Mouse (Mus musculus): ENCODE measurements around the gene Aldh3a1.
"Not testable (repeated sequence)": the region's sequence is repeated elsewhere in the genome, so short reads cannot be mapped to it uniquely, and the experiment has no call there.

Gene Aldh3a1

DNA sequence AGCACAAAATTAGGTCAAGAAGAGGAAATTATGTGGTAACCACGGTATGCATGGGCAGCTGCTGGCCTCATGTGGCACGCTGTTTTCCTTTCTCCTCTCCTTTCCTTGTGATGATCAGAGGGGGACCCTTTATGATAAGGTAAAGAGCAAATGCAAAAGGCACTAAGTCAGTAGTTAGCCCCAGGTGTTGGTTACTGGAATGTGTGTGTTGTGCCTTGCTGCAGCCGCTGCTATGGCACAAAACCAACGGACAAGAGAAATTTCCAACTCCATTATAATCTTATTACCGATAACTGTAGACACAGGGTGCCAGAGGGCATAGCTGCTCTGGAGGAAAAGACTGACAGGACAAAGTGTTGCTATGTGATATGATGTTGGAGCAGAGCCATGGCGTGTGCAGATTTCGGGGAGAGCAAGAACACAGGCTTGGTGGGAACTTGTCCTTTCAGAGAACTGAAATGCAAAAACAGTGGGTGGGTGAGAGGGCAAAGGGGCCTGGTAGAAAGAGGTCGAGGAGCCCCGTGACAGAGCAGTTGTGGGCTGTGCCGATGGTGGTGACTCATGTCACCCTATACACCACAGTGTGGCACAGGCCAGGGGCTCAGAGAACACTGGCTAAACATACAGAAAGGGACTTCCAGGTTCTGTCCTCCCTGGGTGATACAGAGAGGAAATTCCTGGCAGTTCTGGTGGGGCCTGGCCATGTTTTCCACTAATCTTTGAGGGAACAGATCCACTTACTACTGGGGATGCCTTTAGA is at the start of gene Aldh3a1:
TSS of gene Aldh3a1 (plus strand) at position 51 of the 760 bp plus-strand sequence.
- ATAC-seq (ENCODE audit: insufficient number of reproducible peaks, low FRiP score, low TSS enrichment): no peak

DNA sequence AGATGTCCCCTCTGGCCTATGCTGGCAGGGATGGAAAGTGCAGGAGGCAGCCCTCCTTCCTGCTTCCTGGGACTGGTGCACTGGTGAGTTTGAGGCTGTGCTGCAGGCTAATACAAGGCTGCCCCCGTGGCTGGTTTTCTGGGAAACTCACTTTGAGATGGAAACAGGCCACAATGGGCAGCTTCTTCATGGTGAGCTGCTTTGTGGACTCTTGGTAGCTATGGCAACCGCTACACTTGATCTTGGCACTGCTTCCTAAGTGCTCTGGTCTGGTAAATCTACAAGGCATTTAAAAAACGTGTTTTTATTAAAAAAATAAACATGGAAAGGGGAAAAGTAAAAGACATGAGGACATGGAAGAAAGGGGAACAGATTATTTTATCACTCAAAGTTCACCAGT is 49.2 kb upstream of the Aldh3a1 start:
- no peak for ATAC-seq (ENCODE audit: insufficient number of reproducible peaks, low FRiP score, low TSS enrichment)

DNA sequence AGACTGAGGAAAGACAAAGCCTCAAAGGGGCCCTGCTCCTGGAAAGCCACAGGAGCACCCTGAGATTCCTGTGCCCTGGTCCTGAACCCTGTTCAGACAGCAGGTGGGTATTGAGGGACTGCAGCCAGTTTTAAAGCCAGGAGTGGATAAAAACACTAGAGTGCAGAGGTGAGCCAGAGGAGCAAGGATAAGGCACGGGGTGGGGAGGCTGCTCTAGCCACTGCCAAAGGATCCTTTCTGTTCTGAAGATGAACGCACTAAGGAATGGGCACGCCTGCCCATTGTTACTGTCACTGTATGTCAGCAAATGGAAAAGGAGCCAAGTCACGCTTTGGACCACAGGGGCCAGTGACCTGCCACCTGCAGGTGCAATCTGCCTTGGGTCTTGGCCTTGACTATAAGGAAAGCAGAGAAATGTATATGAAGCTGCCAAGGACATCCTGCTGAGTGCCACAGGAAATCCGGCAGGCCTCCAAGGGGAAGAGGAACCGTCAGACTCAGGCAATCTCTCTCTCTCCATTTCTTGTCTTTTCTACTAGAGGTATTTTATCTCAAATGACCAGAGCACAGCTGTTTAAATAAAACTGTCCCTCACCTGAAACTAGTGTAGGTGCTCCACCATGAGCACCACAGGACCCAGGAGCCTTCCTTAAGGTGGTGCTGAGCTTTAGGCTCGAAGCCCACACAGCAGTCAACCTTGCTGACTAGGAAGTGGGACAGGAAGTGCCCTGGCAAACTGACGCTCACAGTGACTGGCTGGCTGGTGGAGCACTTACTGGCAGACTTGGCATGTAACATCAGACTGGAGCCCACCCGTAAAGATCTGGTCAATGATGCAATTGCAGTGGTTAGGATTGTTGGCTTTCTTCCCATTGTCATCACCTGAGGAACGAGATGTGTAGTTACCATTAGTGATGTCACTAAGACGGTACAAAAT is 47.3 kb upstream of the Aldh3a1 start:
- no peak for ATAC-seq (ENCODE audit: insufficient number of reproducible peaks, low FRiP score, low TSS enrichment)

DNA sequence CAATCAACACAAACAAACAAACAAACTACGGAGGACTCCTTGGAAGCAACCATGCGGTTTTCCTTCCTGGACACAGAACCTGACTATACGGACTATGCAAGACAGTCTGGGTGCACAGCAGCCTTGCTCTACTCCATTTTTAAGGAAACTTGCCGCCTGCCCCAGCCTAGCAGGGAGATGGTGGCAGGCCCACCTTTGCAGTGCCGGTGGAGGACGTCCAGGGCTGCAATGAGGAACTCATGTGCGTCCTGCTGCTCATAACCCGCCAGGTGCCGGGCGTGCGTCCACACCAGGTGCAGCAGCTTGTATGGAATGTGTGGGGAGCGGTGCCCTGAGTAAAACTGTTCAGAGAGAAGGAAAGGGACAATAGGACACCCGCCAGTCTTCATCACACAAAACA is 46.2 kb upstream of the Aldh3a1 start:
- no peak for ATAC-seq (ENCODE audit: insufficient number of reproducible peaks, low FRiP score, low TSS enrichment)

DNA sequence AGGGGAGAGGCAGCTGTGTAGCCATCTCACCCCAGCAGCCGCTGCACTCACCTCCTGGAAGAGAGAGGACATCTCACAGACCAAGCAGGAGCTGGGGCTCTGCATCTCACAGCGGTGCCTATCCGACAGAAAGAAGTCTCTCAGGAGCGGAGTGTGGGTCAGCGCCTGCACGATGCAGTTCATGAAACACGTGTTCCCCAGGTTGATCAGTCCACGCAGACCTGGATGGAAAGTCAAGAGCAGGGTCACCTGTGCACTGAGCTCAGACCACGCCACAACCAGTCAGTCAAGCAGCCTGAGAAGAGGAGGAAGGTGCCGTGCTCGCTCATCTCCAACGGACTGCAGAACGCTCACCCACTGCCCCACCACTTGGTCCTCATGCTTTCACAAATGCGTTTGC is 44.6 kb upstream of the Aldh3a1 start:
- ATAC-seq (ENCODE audit: insufficient number of reproducible peaks, low FRiP score, low TSS enrichment): no peak

DNA sequence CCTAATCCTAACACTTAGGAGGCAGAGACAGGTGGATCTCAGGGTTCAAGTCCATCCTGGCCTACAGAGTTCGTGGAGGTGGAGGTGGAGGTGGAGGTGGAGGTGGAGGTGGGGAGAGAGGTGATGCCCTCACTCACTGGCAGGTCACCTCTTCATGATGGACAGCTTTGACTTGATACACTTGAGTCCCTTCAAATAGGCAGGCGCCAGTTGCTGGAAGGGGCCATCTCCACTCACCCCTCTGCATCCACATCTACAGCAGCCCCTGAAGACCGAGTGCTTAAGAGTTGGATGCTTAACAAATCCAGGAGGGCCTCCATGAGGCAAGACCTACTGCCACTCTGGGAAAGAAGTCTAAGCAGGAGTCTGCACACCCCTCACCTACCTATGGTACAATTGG is 44.0 kb upstream of the Aldh3a1 start:
- ATAC-seq (ENCODE audit: insufficient number of reproducible peaks, low FRiP score, low TSS enrichment): no peak

DNA sequence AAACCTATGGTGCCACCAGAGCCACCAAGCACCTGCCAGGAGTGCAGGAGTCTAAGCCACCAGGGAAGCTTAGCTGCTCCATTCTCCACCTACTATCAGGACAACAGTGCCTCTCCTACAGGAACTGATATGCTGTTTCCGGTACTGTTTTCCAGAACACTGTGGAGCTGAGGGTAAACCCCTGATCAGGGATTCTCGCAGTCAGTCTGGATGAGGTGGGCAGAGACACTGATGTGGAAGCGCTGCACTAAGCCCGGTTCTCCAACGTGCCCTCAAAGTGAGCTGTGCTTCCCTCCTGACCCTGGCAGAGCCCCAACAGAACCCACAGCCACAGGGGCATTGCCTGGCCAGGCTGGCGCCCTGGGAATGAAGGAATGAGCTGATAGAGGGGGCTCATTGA is 43.0 kb upstream of the Aldh3a1 start:
- ATAC-seq (ENCODE audit: insufficient number of reproducible peaks, low FRiP score, low TSS enrichment): no peak

DNA sequence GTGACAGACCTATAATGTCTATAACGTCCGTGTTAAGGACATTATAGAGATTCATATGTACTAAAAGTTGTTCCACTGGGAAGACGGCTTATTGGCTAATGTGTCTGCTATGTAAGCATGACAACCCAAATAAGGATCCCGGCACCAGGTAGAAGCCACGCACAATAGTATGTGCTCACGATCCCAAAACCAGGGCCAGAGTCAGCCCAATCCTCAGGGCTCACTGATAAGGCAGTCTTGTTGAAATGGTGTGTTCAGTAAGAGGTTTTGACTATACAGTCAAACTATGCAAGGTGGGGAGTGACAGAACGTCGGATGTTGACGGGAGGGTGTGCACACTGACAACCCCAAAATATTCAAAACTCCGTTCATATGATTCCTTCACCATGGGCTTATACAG is 42.5 kb upstream of the Aldh3a1 start:
- no peak for ATAC-seq (ENCODE audit: insufficient number of reproducible peaks, low FRiP score, low TSS enrichment)

DNA sequence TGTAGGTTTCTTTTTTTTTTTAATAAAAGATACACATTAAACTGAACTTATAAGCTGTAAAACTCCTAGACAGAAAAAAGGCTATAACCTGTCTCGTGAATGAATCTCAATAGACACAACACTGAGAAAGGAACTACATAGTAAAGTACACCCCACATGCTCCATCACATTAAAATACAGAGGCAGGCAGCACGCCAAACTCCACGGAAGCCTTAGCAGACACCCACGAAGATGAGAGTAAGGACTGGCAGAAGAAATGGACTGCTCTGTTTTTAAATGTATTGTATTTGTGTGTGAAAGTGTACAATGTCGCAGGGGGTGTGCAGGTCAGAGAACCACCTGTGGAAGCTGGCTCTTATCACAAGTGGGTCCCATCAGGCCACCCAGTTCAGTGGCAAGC is 37.2 kb upstream of the Aldh3a1 start:
- ATAC-seq (ENCODE audit: insufficient number of reproducible peaks, low FRiP score, low TSS enrichment): no peak

DNA sequence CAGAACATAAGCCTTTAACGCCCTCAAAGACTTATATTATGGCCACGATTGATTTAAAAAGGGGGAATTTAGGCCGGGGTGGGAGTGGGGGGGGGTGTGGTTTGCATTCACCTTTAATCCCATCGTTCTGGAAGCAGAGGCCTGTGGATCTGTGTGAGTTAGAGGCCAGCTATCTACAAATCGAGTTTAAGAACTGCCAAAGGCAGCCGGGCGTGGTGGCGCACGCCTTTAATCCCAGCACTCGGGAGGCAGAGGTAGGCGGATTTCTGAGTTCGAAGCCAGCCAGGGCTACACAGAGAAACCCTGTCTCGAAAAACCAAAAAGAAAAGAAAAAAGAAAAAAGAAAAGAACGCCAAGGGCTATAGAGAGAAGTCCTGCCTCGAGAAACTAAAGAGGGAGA is 33.9 kb upstream of the Aldh3a1 start:
- ATAC-seq (ENCODE audit: insufficient number of reproducible peaks, low FRiP score, low TSS enrichment): not testable (repeated sequence)

DNA sequence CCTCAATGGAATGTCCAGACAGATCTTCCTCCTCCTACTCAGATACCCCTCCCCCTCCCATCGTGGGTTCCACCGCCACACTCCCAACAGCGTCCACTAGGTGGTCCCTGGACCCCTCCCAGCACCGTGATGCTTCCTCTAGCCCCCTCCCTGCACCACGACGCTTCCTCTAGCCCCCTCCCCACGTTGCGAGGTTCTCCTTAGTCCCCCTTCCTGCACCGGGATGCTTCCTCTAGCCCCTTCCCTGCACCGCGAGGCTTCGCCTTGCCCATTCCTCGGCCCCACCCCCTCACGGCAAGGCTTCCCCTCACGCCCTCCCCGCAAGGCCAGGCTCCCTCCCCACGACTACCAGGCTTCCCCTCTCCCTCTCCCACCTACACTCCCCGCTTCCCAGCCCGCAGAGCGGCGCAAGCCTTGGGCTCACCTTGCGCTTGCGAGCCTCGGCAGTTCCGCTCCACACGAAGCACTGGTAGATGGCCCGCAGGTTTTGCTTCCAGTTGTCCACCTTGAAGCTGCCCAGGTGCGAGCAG is 33.0 kb upstream of the Aldh3a1 start:
- ATAC-seq (ENCODE audit: insufficient number of reproducible peaks, low FRiP score, low TSS enrichment): peak; percentile 34

DNA sequence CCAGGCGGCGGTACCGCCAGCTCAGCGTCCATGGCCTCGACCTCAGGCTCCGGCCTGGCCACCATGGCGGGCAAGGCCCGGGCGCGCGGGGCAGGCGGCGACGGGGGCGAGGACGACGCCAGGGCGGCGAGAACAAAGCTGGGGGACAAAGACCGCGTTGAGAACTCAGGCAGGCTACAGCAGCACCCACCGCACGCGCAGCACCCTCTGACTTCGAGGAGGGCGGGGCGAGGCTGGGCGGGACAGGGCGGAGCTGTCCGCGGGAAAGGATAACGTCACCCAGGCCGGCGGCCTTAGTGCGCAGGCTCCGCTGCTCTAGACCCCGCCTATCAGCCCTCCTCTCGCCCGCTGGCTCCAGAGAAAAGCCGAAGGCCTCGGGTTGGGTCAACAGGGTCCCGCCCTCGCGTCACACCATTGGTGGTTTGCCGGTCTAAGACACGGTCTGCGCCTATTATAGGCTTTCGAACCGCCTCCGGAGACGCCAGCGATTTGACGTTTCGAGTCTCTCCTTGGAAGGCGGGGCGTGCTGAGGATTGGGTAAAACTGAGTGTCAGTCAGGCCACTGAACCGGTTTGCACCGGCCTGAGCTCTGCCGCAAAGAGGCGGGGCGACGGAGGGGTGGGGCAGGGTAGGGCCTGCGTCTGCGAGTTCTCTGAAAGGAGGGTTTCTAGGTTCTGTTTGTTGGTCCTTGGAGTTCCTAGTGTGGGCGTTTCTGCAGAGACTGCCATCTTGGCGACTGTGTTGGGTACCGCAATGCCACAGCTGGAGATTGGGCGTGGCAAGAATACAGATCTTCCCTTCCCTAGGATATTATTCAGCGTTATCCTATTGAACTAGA is 32.3 kb upstream of the Aldh3a1 start, which contains the start of gene Usp22:
TSS of gene Usp22 (minus strand) at position 235 of the 838 bp plus-strand sequence.
- ATAC-seq (ENCODE audit: insufficient number of reproducible peaks, low FRiP score, low TSS enrichment): peak; percentile 98

DNA sequence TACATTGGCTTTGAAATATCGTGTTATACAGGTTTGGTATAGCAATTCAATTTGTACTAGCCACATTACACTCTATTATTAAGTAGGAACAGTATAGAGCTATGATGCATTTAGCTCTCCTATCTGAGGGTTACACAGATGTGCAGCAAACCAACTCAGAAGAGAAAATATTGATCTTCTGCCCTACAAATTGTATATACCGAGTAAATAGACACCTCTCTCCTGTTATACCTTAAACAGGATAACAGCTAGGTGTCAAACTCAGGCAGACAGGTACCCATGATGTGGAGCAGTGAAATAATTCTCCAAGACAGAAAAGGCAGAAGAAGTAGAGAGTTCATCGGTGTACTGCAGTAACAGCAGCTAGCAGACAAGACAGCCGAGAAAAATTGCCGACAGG is 31.6 kb upstream of the Aldh3a1 start:
- ATAC-seq (ENCODE audit: insufficient number of reproducible peaks, low FRiP score, low TSS enrichment): no peak

DNA sequence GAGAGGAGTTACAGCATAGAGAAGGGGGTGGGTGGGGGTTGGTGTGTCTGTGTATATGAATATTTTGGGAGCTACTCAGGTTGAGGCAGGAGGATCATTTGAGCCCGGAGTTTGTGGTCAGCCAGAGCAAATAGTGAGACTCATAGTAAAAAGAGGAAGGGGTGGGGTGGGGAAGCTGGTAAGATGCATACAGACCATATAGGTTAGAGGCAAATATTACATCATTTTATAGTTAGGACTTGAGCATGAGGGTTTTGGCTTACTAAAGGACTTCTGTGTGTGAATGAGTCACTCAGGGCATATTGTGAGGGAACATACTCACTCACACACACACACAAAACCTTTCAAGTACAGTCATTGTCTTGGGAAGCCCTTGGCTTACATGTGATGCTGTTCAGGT is 31.0 kb upstream of the Aldh3a1 start:
- ATAC-seq (ENCODE audit: insufficient number of reproducible peaks, low FRiP score, low TSS enrichment): no peak

DNA sequence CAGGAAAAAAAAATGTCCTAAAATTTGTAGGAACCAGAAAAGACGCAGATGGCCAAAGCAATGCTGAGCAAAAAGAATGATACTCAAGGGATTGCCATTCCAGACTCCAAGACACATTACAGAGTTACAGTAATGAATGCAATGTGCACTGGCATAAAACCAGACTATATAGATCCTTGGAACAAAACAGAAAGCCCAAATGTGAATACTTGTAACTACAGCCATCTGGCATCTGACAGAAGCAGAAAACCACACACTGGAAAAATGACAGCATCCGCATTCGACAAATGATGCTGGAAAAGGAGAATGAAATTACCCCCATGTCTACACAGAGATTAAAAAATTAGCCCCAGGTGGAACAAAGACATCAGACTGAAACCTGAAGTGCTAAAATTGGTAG is 27.0 kb upstream of the Aldh3a1 start:
- ATAC-seq (ENCODE audit: insufficient number of reproducible peaks, low FRiP score, low TSS enrichment): no peak

DNA sequence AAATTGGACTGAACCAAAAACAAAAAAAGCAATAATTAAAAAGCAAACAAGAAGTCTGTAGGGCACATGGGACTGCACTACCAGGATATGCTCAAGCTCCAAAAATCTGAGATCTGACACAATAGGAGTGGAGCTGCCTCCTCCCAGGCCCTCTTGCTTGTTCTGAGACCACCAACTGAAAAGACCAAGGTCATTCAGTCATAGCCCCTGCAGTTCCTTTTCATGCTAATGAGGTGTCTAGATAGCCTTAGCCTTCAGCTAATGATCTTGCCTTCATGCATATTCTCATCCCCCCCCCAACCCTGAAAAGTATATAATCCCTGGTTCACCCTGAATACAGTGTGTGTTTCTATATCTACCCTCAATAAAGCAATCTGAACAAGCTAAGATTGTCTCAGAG is 25.7 kb upstream of the Aldh3a1 start:
- no peak for ATAC-seq (ENCODE audit: insufficient number of reproducible peaks, low FRiP score, low TSS enrichment)

DNA sequence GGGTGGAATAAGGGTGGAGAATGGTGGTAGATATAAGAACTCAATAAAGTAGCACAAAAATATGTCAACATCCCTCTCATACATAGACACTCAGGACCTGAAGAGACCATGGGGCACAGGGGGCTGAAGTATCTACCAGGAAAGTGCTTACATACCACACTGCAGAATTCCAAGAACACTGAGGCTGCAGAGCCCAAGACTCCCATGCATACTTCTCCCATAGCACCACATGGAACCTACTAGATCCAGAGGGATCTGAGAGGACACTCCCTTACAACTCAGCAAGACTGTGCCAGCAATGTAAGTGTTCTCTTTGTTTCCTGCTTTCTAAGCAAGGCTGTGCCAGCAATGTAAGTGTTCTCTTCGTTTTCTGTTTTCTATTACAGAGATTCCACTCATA is 23.5 kb upstream of the Aldh3a1 start:
- ATAC-seq (ENCODE audit: insufficient number of reproducible peaks, low FRiP score, low TSS enrichment): no peak

DNA sequence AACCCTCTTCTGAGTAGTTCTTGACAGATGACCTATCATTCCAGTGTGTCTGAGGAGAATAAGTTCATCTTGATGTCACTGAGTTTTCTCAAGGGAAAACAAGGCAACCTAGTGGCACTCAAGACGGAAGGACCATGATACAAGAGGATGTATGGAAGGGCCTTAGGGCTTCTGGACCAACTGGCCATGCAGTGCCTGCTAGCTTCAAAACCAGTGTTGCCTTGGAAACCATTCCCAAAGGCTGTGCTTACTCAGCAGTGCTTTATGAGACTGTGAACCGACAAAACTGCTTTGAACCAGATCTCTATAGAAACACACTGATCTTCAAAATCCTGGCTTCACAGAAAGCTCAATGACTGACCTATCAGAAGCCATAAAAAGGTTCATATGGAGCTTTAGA is 16.6 kb upstream of the Aldh3a1 start:
- ATAC-seq (ENCODE audit: insufficient number of reproducible peaks, low FRiP score, low TSS enrichment): no peak

DNA sequence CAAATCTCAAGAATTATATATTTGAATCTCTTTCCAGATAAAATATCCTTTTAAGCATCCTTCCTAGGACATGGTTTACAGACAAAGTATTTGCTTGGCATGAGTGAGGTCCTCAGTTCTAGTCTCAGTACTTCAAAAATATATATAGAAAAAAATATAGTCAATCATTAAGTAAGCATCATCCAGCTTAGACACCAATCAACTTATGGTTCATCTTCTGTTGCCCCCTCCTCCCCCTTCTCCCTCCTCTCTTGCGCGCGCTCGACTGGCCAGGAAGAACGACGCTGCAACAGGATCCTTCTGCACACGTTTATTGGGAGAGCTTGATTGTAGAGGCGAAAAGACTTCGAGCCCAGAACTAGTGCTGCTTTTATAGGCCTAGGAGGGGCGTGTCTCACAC is 15.2 kb upstream of the Aldh3a1 start:
- ATAC-seq (ENCODE audit: insufficient number of reproducible peaks, low FRiP score, low TSS enrichment): not testable (repeated sequence)

DNA sequence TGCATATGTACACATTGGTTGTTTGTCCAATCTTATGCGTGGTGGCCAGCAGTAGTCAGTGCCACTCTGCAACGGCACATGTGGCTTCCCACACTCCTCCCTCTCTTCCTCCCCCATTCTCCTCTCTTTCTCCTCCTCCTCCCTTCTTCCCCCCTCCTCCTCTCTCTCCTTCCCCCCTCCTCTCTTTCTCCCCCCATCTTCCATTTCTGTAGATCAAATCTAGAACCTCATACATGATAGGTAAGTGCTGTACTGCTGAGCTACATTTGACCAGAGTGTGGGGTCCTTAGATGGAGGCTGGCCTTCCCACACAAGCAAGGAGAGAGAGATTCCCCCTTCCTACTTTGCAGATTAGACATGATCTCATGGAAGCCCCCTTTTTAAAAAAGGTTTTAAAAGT is 14.6 kb upstream of the Aldh3a1 start:
- no peak for ATAC-seq (ENCODE audit: insufficient number of reproducible peaks, low FRiP score, low TSS enrichment)
